Mouse (Mus musculus): ENCODE data around the gene Popdc2. TPM values are rescaled to one million over a fixed set of nuclear protein-coding genes. Genes with fewer than 3 reads are reported as not detected.

Gene Popdc2
- polyA plus RNA-seq, 1 experiment from 2014 or later: 350 TPM

DNA sequence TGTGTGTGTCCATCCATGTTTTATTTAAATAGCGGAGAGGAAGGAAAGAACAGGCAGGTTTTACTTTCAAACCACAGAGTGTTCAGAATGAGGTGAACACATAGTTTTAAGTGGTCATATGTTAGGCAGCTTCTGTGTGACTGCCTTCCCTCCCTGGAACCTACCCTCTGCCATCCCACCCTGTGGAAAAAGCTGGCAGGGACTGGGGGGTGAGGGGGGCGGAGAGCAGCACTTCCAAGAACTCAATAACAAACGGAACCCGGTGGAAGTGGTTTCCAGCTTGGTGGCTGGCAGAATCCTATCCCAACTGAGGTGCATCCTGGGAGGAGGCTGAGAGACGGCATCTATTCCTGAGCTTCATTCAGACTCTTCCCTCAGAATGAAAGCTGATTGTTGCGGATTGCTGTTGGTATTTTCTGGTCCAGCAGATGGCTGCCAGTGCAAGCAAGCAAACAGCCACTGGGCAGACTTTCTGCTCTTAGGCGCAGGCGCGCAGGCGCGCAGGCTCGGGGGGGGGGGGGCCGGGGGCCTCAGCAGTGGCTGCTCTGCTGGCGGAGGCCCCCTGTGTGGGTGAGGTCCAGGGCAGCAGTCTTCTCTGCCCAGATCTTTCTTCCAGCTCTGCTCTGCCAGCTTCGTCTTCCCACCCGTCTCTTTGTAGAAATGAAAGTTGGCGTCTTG lies 14.3 kb downstream of the Popdc2 start:
- H3K36me3 ChIP-seq: peaks cover 33% of the 10 kb centered on the region; the same call in 1 of the 2 replicates
- peak overlapping the region; percentile 55 for H3K4me2 ChIP-seq
- peak overlapping the region; percentile 35 for H3K4me3 ChIP-seq
- no peaks in the 10 kb centered on the region for H3K9me3 ChIP-seq (replicated peaks)
- peak overlapping the region; percentile 18; the same call in 1 of the 2 replicates for H3K9ac ChIP-seq
- H3K4me1 ChIP-seq (replicated peaks): peaks cover 53% of the 10 kb centered on the region
- WGBS: 39% methylated on average over 17 of the region's 17 CpGs
- H3K27me3 ChIP-seq: no peaks in the 10 kb centered on the region
- peak overlapping the region; percentile 47 for H3K27ac ChIP-seq
- 0 out of 2 replicates have a peak, but pooled peaks have one; percentile 32 for ATAC-seq (replicated peaks; ENCODE audit: insufficient number of reproducible peaks, insufficient read depth, low FRiP score, low read depth)

DNA sequence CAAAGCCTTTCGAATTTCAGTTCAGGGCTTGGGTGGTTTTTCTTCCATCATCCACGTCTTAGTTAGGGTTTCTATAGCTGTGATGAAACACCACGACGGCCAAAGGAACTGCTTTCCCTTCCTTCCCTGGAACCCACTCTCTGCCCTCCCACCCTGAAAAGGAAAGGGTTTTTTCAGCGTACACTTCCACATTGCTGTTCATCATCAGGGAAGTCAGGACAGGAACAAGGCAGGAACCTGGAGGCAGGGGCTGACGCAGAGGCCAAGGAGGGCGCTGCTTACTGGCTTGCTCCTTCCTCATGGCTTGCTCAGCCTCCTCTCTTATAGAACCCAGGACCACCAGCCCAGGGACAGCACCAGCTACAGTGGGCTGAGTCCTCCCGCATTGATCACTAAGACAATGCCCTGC lies 14.8 kb downstream of the Popdc2 start:
- no peaks in the 10 kb centered on the region for H3K9me3 ChIP-seq (replicated peaks)
- 50% methylated on average over 8 of the region's 8 CpGs for WGBS
- no peaks in the 10 kb centered on the region for H3K27me3 ChIP-seq
- peaks cover 47% of the 10 kb centered on the region for H3K4me1 ChIP-seq (replicated peaks)
- peak overlapping the region; percentile 47 for H3K27ac ChIP-seq
- 0 out of 2 replicates have a peak overlapping the region, but pooled peaks have one; percentile 18 for H3K9ac ChIP-seq
- peaks cover 29% of the 10 kb centered on the region; the same call in 1 of the 2 replicates for H3K36me3 ChIP-seq
- ATAC-seq (replicated peaks; ENCODE audit: insufficient number of reproducible peaks, insufficient read depth, low FRiP score, low read depth): no peak; the same call in 1 of the 2 replicates
- H3K4me2 ChIP-seq: peak overlapping the region; percentile 55
- H3K4me3 ChIP-seq: peak overlapping the region; percentile 35

DNA sequence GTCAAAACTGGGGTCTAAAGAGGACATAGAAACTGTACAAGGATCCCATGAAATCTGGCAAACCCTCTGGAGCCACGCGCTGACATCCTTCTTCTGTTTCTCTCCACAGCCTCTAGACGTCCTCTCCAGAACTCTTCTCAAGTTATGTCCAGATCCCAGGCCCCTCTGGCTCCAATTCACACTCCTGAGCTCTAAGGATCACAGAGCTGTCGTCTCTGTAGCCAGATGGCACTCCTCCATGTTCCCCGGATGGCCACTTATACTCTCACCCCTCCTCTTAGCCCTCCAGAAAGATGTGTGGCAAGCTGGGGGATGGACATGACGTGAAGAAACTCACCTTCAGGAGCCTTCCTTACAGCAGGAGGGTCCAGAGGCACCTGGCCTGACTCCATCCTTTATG lies 15.5 kb downstream of the Popdc2 start:
- Histone ChIP-seq H3K4me3 (no peak overlapping the region), H3K27me3 (no peaks in the 10 kb centered on the region), H3K9me3 (replicated peaks) (no peaks in the 10 kb centered on the region), H3K27ac (no peak overlapping the region), H3K4me2 (no peak overlapping the region), H3K9ac (no peak overlapping the region), H3K4me1 (replicated peaks) (peaks cover 44% of the 10 kb centered on the region), H3K36me3 (peaks cover 25% of the 10 kb centered on the region; the same call in 1 of the 2 replicates)
- 66% methylated on average over 6 of the region's 6 CpGs for WGBS
- no peak for ATAC-seq (replicated peaks; ENCODE audit: insufficient number of reproducible peaks, insufficient read depth, low FRiP score, low read depth)

DNA sequence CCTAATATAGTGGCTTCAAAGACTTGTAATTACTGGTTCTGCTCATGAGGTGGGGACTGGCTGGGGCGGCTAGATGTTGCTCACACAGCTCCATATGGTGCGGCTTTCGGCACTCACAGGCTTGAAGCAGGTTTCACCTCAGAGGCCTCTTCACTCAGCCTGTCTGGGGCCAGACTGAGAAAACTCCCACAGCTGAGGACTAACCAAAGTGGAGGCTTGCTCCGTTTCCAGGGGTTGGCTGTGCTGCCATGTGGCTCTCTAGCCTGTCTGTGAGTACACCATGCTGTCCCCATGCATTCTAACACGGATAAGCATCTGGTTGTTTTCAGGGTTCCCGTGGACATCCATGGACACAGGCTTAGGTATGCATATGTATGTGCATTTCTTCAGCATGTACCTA lies 16.6 kb downstream of the Popdc2 start:
- 65% methylated on average over 6 of the region's 6 CpGs for WGBS
- H3K36me3 ChIP-seq: peaks cover 25% of the 10 kb centered on the region; the same call in 1 of the 2 replicates
- no peaks in the 10 kb centered on the region for H3K27me3 ChIP-seq
- H3K27ac ChIP-seq: 0 out of 2 replicates have a peak overlapping the region, but pooled peaks have one; percentile 9
- no peak overlapping the region for H3K4me2 ChIP-seq
- no peak for ATAC-seq (replicated peaks; ENCODE audit: insufficient number of reproducible peaks, insufficient read depth, low FRiP score, low read depth)
- peaks cover 35% of the 10 kb centered on the region for H3K4me1 ChIP-seq (replicated peaks)
- no peaks in the 10 kb centered on the region for H3K9me3 ChIP-seq (replicated peaks)
- no peak overlapping the region for H3K9ac ChIP-seq
- H3K4me3 ChIP-seq: no peak overlapping the region

DNA sequence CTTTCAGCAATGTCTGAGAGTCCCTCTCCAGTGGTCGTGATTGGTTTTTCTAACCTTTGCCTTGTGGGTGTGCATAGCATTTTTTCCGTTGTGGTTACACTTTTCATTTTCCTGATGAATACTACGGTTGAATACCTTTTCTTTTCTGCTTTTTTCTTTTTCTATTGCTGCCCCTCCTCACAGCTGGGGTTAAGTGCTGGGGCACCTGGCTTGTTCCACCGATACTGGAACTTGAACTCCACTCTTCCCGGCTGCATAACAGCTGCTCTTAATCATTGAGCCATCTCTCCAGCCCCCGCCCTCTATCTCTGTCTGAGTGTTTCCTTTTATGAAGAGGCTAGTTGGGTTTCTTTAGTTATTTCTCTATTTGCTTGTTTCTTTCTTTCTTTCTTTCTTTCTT lies 17.1 kb downstream of the Popdc2 start:
- no peaks in the 10 kb centered on the region for H3K27me3 ChIP-seq
- H3K4me1 ChIP-seq (replicated peaks): peaks cover 31% of the 10 kb centered on the region
- H3K27ac ChIP-seq: no peak overlapping the region
- 43% methylated on average over 6 of the region's 6 CpGs for WGBS
- no peak overlapping the region for H3K4me3 ChIP-seq
- H3K4me2 ChIP-seq: no peak overlapping the region
- no peak for ATAC-seq (replicated peaks; ENCODE audit: insufficient number of reproducible peaks, insufficient read depth, low FRiP score, low read depth)
- H3K36me3 ChIP-seq: peaks cover 22% of the 10 kb centered on the region; the same call in 1 of the 2 replicates
- no peaks in the 10 kb centered on the region for H3K9me3 ChIP-seq (replicated peaks)
- H3K9ac ChIP-seq: no peak overlapping the region

DNA sequence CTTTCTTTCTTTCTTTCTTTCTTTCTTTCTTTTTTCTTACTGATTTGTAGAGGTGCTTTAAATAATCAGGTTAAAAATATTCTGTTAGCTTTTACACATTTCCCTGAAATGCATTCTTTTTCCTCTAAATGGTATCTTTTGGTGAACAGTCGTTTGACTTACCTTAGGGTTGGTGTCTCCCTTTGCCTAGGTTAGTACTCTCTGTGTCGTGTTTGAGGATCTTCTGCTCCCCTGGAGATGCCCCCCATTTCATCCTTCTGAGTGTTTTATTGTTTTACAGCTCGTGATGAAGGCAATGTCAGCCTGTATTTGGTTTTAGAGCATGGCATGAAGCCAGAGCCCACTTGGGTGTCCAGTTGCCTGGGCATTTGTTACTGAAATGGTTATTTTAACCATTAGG lies 17.5 kb downstream of the Popdc2 start:
- Histone ChIP-seq H3K9me3 (replicated peaks) (no peaks in the 10 kb centered on the region), H3K9ac (no peak overlapping the region), H3K4me2 (no peak overlapping the region), H3K4me1 (replicated peaks) (peaks cover 26% of the 10 kb centered on the region), H3K27ac (no peak overlapping the region), H3K27me3 (no peaks in the 10 kb centered on the region), H3K4me3 (no peak overlapping the region), H3K36me3 (peaks cover 18% of the 10 kb centered on the region; the same call in 1 of the 2 replicates)
- 49% methylated on average over 3 of the region's 3 CpGs for WGBS
- no peak for ATAC-seq (replicated peaks; ENCODE audit: insufficient number of reproducible peaks, insufficient read depth, low FRiP score, low read depth)

DNA sequence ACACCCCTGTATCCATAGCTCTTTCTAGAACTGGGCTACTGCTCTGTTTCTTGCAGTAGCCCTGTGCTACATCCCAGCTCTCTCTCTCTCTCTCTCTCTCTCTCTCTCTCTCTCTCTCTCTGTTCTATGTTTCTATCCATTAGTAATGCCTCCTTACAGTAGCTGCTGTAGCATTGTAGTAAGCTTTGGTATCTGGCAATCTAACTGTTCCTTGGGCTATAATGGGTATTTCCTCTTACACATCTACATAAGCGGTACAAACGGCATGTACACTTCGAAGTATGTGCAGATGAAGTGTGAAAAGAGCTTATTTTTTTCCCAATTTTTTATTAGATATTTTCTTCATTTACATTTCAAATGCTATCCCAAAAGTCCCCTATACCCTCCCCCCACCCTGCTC lies 17.9 kb downstream of the Popdc2 start:
- no peaks in the 10 kb centered on the region for H3K9me3 ChIP-seq (replicated peaks)
- H3K27me3 ChIP-seq: no peaks in the 10 kb centered on the region
- no peak overlapping the region for H3K4me2 ChIP-seq
- H3K4me3 ChIP-seq: no peak overlapping the region
- peaks cover 22% of the 10 kb centered on the region for H3K4me1 ChIP-seq (replicated peaks)
- no peak overlapping the region for H3K9ac ChIP-seq
- peaks cover 16% of the 10 kb centered on the region; the same call in 1 of the 2 replicates for H3K36me3 ChIP-seq
- WGBS: 87% methylated on average over 3 of the region's 3 CpGs
- H3K27ac ChIP-seq: no peak overlapping the region
- ATAC-seq (replicated peaks; ENCODE audit: insufficient number of reproducible peaks, insufficient read depth, low FRiP score, low read depth): no peak

DNA sequence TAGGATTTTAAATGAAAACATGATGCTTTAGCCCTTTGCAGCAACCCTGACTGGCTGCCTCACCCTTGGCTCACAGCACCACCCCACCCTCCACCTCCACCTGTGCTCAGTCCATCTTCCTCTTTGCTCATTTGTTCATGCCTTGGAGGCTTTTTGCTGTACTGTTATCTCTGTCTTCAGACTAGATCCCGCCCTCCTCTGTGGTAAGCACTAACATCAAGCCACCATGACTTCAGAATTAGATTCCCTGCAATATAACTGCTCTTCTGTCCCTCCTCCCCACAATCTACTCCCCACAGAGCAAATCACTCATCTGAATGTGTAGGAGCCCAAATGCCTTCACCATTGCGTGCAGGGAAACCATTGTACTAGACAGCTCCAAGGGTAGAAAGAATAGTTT lies 21.7 kb downstream of the Popdc2 start:
- no peak for ATAC-seq (replicated peaks; ENCODE audit: insufficient number of reproducible peaks, insufficient read depth, low FRiP score, low read depth)
- Histone ChIP-seq H3K36me3 (peaks cover 2% of the 10 kb centered on the region; the same call in 1 of the 2 replicates), H3K9ac (no peak overlapping the region), H3K27ac (no peak overlapping the region), H3K4me2 (no peak overlapping the region), H3K4me1 (replicated peaks) (no peaks in the 10 kb centered on the region), H3K4me3 (no peak overlapping the region), H3K27me3 (no peaks in the 10 kb centered on the region), H3K9me3 (replicated peaks) (no peaks in the 10 kb centered on the region)
- 83% methylated on average over 2 of the region's 2 CpGs for WGBS

DNA sequence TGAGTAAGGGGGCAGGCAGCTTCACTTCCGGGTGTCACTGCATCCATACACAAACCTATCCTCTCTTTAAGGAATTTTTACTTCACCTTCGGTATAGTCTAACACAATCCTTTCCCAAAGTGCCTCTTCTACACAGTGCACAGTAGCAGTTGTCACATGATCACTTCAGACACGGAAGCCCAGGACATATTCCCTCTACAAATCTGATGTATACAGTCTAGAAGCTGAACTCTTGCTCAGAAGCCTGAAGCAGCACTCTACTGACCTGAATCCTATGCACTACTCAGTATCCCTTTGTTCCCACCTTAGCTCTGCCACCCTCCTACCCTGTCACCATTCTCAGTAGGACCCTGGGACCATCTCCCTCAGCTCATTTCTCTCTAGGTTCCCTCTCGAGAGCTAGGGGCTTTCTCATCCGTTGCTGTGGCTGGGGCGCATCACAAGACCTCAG lies 23.2 kb downstream of the Popdc2 start:
- no peak overlapping the region for H3K9ac ChIP-seq
- no peaks in the 10 kb centered on the region for H3K4me1 ChIP-seq (replicated peaks)
- no peaks in the 10 kb centered on the region for H3K27me3 ChIP-seq
- H3K36me3 ChIP-seq: no peaks in the 10 kb centered on the region
- H3K27ac ChIP-seq: no peak overlapping the region
- H3K4me3 ChIP-seq: no peak overlapping the region
- WGBS: 79% methylated on average over 6 of the region's 6 CpGs
- no peak overlapping the region for H3K4me2 ChIP-seq
- no peaks in the 10 kb centered on the region for H3K9me3 ChIP-seq (replicated peaks)
- ATAC-seq (replicated peaks; ENCODE audit: insufficient number of reproducible peaks, insufficient read depth, low FRiP score, low read depth): no peak

DNA sequence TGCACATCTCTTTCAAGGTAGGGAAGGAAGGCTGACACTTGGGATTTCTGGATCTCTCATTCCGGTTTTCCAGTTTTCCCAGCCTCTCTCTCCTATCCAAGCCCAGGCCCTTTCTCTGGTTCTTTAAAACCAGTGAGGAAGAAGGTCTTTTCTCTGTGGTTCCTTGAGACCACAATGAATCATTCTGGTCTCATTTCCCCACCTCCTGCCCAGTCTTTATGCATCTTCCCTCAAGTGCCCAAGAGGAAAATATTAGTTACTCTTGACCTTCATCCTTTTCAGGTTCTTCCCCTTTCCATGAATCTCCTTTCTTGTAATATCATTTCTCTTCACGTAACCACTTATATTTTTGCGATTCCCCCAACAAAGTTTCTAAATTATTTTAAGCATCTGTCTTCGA lies 23.7 kb downstream of the Popdc2 start:
- H3K27ac ChIP-seq: no peak overlapping the region

DNA sequence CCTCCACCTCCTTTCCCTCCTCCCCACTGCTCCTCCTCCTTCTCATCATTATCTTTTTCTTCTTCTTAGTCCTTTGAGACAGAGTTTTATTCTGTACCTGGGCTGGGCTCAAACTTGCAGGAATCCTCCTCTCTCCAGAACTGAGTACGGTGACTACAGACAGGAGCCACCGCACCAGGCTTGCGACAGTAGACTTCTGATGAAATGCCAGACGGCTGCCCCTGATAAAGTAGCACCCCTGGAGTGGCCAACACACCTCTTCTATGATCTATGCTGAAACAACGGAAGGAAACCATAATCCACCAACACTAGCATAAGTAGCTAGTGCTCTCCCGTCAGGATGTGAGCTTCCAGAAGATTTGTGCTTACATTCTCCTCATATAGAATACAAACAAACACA lies 25.4 kb downstream of the Popdc2 start:
- Histone ChIP-seq H3K4me2 (no peak overlapping the region), H3K27me3 (no peaks in the 10 kb centered on the region), H3K36me3 (no peaks in the 10 kb centered on the region), H3K9ac (no peak overlapping the region), H3K4me1 (replicated peaks) (peaks cover 4% of the 10 kb centered on the region), H3K4me3 (no peak overlapping the region), H3K27ac (no peak overlapping the region), H3K9me3 (replicated peaks) (no peaks in the 10 kb centered on the region)
- no peak for ATAC-seq (replicated peaks; ENCODE audit: insufficient number of reproducible peaks, insufficient read depth, low FRiP score, low read depth)
- 82% methylated on average over 6 of the region's 6 CpGs for WGBS

More for the DNA sequence above, 23.7 kb downstream of the Popdc2 start:
- Histone ChIP-seq H3K27me3 (no peaks in the 10 kb centered on the region), H3K4me2 (no peak overlapping the region), H3K36me3 (no peaks in the 10 kb centered on the region), H3K4me3 (no peak overlapping the region), H3K4me1 (replicated peaks) (no peaks in the 10 kb centered on the region), H3K9me3 (replicated peaks) (no peaks in the 10 kb centered on the region), H3K9ac (no peak overlapping the region)
- WGBS: 91% methylated on average over 4 of the region's 4 CpGs
- no peak for ATAC-seq (replicated peaks; ENCODE audit: insufficient number of reproducible peaks, insufficient read depth, low FRiP score, low read depth)

DNA sequence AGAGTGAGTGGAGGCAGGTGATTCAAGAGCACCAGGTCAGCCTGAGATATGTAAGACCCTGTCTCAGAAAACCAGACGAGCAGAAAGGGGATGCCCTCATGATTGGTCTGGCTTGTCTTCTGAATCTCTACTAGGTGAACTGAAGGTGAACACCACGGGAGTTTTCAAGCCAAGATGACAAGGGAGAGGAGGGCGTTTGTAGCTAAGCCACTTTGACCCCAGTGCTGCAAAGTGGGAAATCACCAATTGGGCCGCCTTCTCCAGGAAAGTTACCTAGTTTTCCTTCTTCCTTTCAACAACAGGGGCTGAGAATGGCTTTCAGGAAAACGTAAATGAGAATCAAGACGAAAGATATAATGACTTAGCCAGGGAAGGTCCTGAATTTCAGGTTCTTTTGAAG lies 26.7 kb downstream of the Popdc2 start:
- peaks cover 6% of the 10 kb centered on the region for H3K4me1 ChIP-seq (replicated peaks)
- no peaks in the 10 kb centered on the region for H3K27me3 ChIP-seq
- H3K4me2 ChIP-seq: no peak overlapping the region
- 69% methylated on average over 6 of the region's 6 CpGs for WGBS
- ATAC-seq (replicated peaks; ENCODE audit: insufficient number of reproducible peaks, insufficient read depth, low FRiP score, low read depth): no peak
- H3K4me3 ChIP-seq: no peak overlapping the region
- H3K9me3 ChIP-seq (replicated peaks): no peaks in the 10 kb centered on the region
- no peak overlapping the region for H3K9ac ChIP-seq
- no peak overlapping the region for H3K27ac ChIP-seq
- no peaks in the 10 kb centered on the region for H3K36me3 ChIP-seq

All from heart, embryonic 15.5 days (tissue).